Mouse (Mus musculus) MEL (cell line): ENCODE measurements at regions not wholly inside any gene's neighbourhood (a gene's known extent, or its start where the extent isn't known, plus 50 kb on each side); places are given as distances from the start of the nearest gene placed in this dataset.
"Not testable (repeated sequence)": the region's sequence is repeated elsewhere in the genome, so short reads cannot be mapped to it uniquely, and the experiment has no call there.

Experiments
- DNase-seq: peaks from one replicate; pipeline ENCODE4 v3.0.0; 2011; ENCODE audit warnings: low read depth, low spot score
- H3K27ac ChIP-seq: 2 replicates; pipeline ENCODE4 v1.5.1; 2012; ENCODE audit warnings: low read depth, mild to moderate bottlenecking, control low read depth, low read length, moderate library complexity; ENCODE audit not compliant: control insufficient read depth
- H3K27me3 ChIP-seq, 2 experiments: fragments of 150-350 bp in 1 of 2; sonication (generic) in 1 of 2; 2 replicates each; pipeline ENCODE4 v1.6.1; 2012; ENCODE audit warnings: low read length in 2 of 2, mild to moderate bottlenecking in 2 of 2, improper control_type of control experiment in 1 of 2, moderate library complexity in 1 of 2; ENCODE audit not compliant: insufficient read depth in 2 of 2, control insufficient read depth in 1 of 2
- H3K36me3 ChIP-seq, 2 experiments: 2 replicates each; pipeline ENCODE4 v1.6.1; 2012 to 2014; ENCODE audit warnings: low read length in 2 of 2, improper control_type of control experiment in 1 of 2, inconsistent platforms in 1 of 2, mild to moderate bottlenecking in 1 of 2; ENCODE audit not compliant: insufficient read depth in 2 of 2, control insufficient read depth in 1 of 2
- H3K4me1 ChIP-seq, 2 experiments: fragments of 150-350 bp in 1 of 2; sonication (generic) in 1 of 2; 2 replicates each; pipeline ENCODE4 v1.6.1; 2012; ENCODE audit warnings: low read length in 2 of 2, improper control_type of control experiment in 1 of 2, mild to moderate bottlenecking in 1 of 2; ENCODE audit not compliant: insufficient read depth in 2 of 2, control insufficient read depth in 1 of 2
- H3K4me3 ChIP-seq, 2 experiments: fragments of 150-350 bp in 1 of 2; sonication (generic) in 1 of 2; 2 replicates each; pipeline ENCODE4 v1.5.1; 2012; ENCODE audit warnings: low read depth in 2 of 2, low read length in 2 of 2, mild to moderate bottlenecking in 2 of 2, moderate library complexity in 2 of 2, control low read depth in 1 of 2, improper control_type of control experiment in 1 of 2; ENCODE audit not compliant: control insufficient read depth in 1 of 2, insufficient read depth in 1 of 2
- H3K79me2 ChIP-seq: 2 replicates; pipeline ENCODE4 v1.6.1; 2012; ENCODE audit warnings: mild to moderate bottlenecking, low read length, moderate library complexity; ENCODE audit not compliant: control insufficient read depth, poor library complexity, insufficient read depth
- H3K9ac ChIP-seq: 2 replicates; pipeline ENCODE4 v1.6.1; 2012; ENCODE audit warnings: low read depth, mild to moderate bottlenecking, control low read depth, low read length, moderate library complexity; ENCODE audit not compliant: control insufficient read depth, poor library complexity, severe bottlenecking
- H3K9me3 ChIP-seq: fragments of 150-350 bp; sonication (generic); replicated peaks from 2 replicates; pipeline ENCODE4 v1.6.1; 2012; ENCODE audit warnings: mild to moderate bottlenecking, low read length, improper control_type of control experiment, moderate library complexity; ENCODE audit not compliant: insufficient read depth
- BHLHE40 ChIP-seq: IDR thresholded peaks from 2 replicates; pipeline ENCODE4 v1.6.1; 2012; ENCODE audit warnings: low read depth, mild to moderate bottlenecking, inconsistent platforms, low read length, improper control_type of control experiment, borderline replicate concordance
- CHD1 ChIP-seq: IDR thresholded peaks from 2 replicates; pipeline ENCODE4 v1.6.1; 2012; ENCODE audit warnings: low read depth, mild to moderate bottlenecking, inconsistent platforms, low read length, improper control_type of control experiment
- CHD2 ChIP-seq: IDR thresholded peaks from 2 replicates; pipeline ENCODE4 v1.6.1; 2011; ENCODE audit warnings: low read length, improper control_type of control experiment
- E2F4 ChIP-seq: IDR thresholded peaks from 2 replicates; pipeline ENCODE4 v1.6.1; 2011; ENCODE audit warnings: low read depth, low read length, improper control_type of control experiment, borderline replicate concordance
- ELF1 ChIP-seq: IDR thresholded peaks from 2 replicates; pipeline ENCODE4 v1.6.1; 2014; ENCODE audit warnings: low read depth, mild to moderate bottlenecking, inconsistent platforms, low read length, improper control_type of control experiment, moderate library complexity
- EP300 ChIP-seq, 2 experiments: IDR thresholded peaks; 2 replicates each; pipeline ENCODE4 v1.6.1; 2011; ENCODE audit warnings: improper control_type of control experiment in 2 of 2, low read length in 2 of 2, low read depth in 1 of 2, mild to moderate bottlenecking in 1 of 2
- ETS1 ChIP-seq: IDR thresholded peaks from 2 replicates; pipeline ENCODE4 v1.6.1; 2012; ENCODE audit warnings: low read depth, mild to moderate bottlenecking, inconsistent platforms, low read length, improper control_type of control experiment, moderate library complexity
- GATA1 ChIP-seq: IDR thresholded peaks from 2 replicates; pipeline ENCODE4 v1.6.1; 2011; ENCODE audit warnings: low read depth, low read length, improper control_type of control experiment
- KAT2A ChIP-seq: conservative IDR thresholded peaks from 2 replicates; pipeline ENCODE4 v1.6.1; 2012; ENCODE audit warnings: low read depth, low read length, improper control_type of control experiment, inconsistent platforms
- MAX ChIP-seq: IDR thresholded peaks from 2 replicates; pipeline ENCODE4 v1.6.1; 2011; ENCODE audit warnings: low read length, improper control_type of control experiment
- MAZ ChIP-seq: IDR thresholded peaks from 2 replicates; pipeline ENCODE4 v1.6.1; 2012; ENCODE audit warnings: low read depth, mild to moderate bottlenecking, inconsistent platforms, low read length, improper control_type of control experiment
- NELFE ChIP-seq: IDR thresholded peaks from 2 replicates; pipeline ENCODE4 v1.6.1; 2011; ENCODE audit warnings: low read depth, low read length, improper control_type of control experiment
- POLR2A ChIP-seq, 2 experiments: IDR thresholded peaks; 2 replicates each; pipeline ENCODE4 v1.6.1; 2011 to 2012; ENCODE audit warnings: low read length in 2 of 2, mild to moderate bottlenecking in 2 of 2, control low read depth in 1 of 2, improper control_type of control experiment in 1 of 2, low read depth in 1 of 2, moderate library complexity in 1 of 2; ENCODE audit not compliant: control insufficient read depth in 1 of 2, insufficient read depth in 1 of 2, poor library complexity in 1 of 2
- POLR2AphosphoS2 ChIP-seq: IDR thresholded peaks from 2 replicates; pipeline ENCODE4 v1.6.1; 2011; ENCODE audit warnings: low read length, improper control_type of control experiment
- POLR2AphosphoS5 ChIP-seq: IDR thresholded peaks from 2 replicates; pipeline ENCODE4 v1.6.1; 2012; ENCODE audit warnings: low read depth, borderline replicate concordance, mild to moderate bottlenecking, inconsistent platforms, low read length, moderate library complexity, mixed read lengths
- RCOR1 ChIP-seq: IDR thresholded peaks from 2 replicates; pipeline ENCODE4 v1.6.1; 2012; ENCODE audit warnings: low read depth, mild to moderate bottlenecking, inconsistent platforms, low read length, improper control_type of control experiment
- TAL1 ChIP-seq: IDR thresholded peaks from 2 replicates; pipeline ENCODE4 v1.6.1; 2012; ENCODE audit warnings: mild to moderate bottlenecking, inconsistent platforms, low read length, moderate library complexity, mixed read lengths
- UBTF ChIP-seq: IDR thresholded peaks from 2 replicates; pipeline ENCODE4 v1.6.1; 2012; ENCODE audit warnings: low read depth, mild to moderate bottlenecking, inconsistent platforms, low read length, improper control_type of control experiment, moderate library complexity, borderline replicate concordance; ENCODE audit not compliant: insufficient read depth
- USF1 ChIP-seq: IDR thresholded peaks from 2 replicates; pipeline ENCODE4 v1.6.1; 2014; ENCODE audit warnings: low read depth, mild to moderate bottlenecking, inconsistent platforms, low read length, improper control_type of control experiment, moderate library complexity
- USF2 ChIP-seq, 2 experiments: IDR thresholded peaks; 2 replicates each; pipeline ENCODE4 v1.6.1; 2011 to 2012; ENCODE audit warnings: improper control_type of control experiment in 2 of 2, low read length in 2 of 2, borderline replicate concordance in 1 of 2, inconsistent platforms in 1 of 2, low read depth in 1 of 2, mild to moderate bottlenecking in 1 of 2; ENCODE audit not compliant: insufficient read depth in 1 of 2
- ZKSCAN1 ChIP-seq: IDR thresholded peaks from 2 replicates; pipeline ENCODE4 v1.6.1; 2012; ENCODE audit warnings: low read depth, mild to moderate bottlenecking, inconsistent platforms, low read length, improper control_type of control experiment, moderate library complexity
- ZMIZ1 ChIP-seq: IDR thresholded peaks from 2 replicates; pipeline ENCODE4 v1.6.1; 2012; ENCODE audit warnings: low read depth, mild to moderate bottlenecking, inconsistent platforms, low read length, improper control_type of control experiment, moderate library complexity

- no peak for DNase-seq
- 0 out of 4 replicates have a peak, but pooled peaks cover 0 to 1% of the 10 kb centered on the region in 2 experiments for H3K27me3 ChIP-seq
- TF ChIP-seq NELFE (no peak), UBTF (no peak), RCOR1 (no peak), POLR2AphosphoS2 (no peak), USF1 (no peak), BHLHE40 (no peak), MAZ (no peak), EP300 (IDR thresholded peaks at IDR 0.05; ENCODE audit: low read depth in 1 of 2, low read length in 2 of 2) (no peak), POLR2A (IDR thresholded peaks at IDR 0.05; ENCODE audit: control insufficient read depth in 1 of 2, insufficient read depth in 1 of 2, low read depth in 1 of 2, low read length in 2 of 2, poor library complexity in 1 of 2) (no peak), GATA1 (no peak), CHD2 (no peak), ZMIZ1 (no peak), CHD1 (no peak), ZKSCAN1 (no peak), MAX (no peak), KAT2A (no peak), USF2 (IDR thresholded peaks at IDR 0.05; ENCODE audit: borderline replicate concordance in 1 of 2, insufficient read depth in 1 of 2, low read depth in 1 of 2, low read length in 2 of 2) (no peak), E2F4 (no peak), POLR2AphosphoS5 (no peak)
- TF ChIP-seq, all 39 proteins: peak for 0
- H3K4me3 ChIP-seq: no peak overlapping the region
- no peaks in the 10 kb centered on the region for H3K79me2 ChIP-seq
- H3K9me3 ChIP-seq: no peaks in the 10 kb centered on the region
- H3K36me3 ChIP-seq: no peaks in the 10 kb centered on the region
- no peak overlapping the region for H3K9ac ChIP-seq
- H3K4me1 ChIP-seq: no peaks in the 10 kb centered on the region
- H3K27ac ChIP-seq: no peak overlapping the region
Observed at GRCm38 (mm10) chr5:148652525-148653243, 100.1 kb upstream of the Ubl3 start.

- H3K27me3 ChIP-seq: 0 out of 4 replicates have a peak, but pooled peaks cover 0 to 1% of the 10 kb centered on the region in 2 experiments
- TF ChIP-seq POLR2AphosphoS5: no peak
- TF ChIP-seq MAZ: no peak
- TF ChIP-seq ETS1: no peak
- no peak for TF ChIP-seq ELF1
- no peak for TF ChIP-seq TAL1
- TF ChIP-seq USF2 (IDR thresholded peaks at IDR 0.05; ENCODE audit: borderline replicate concordance in 1 of 2, insufficient read depth in 1 of 2, low read depth in 1 of 2, low read length in 2 of 2): no peak
- TF ChIP-seq GATA1: no peak
- no peak for TF ChIP-seq CHD2
- no peak overlapping the region for H3K4me3 ChIP-seq
- H3K9ac ChIP-seq: no peak overlapping the region
- H3K79me2 ChIP-seq: no peaks in the 10 kb centered on the region
- H3K27ac ChIP-seq: no peak overlapping the region
- DNase-seq: no peak
- H3K4me1 ChIP-seq: no peaks in the 10 kb centered on the region
- H3K9me3 ChIP-seq: no peaks in the 10 kb centered on the region
- no peaks in the 10 kb centered on the region for H3K36me3 ChIP-seq
Observed at GRCm38 (mm10) chr5:148651736-148652135, 99.1 kb upstream of the Ubl3 start.

- not testable (repeated sequence) for H3K4me1 ChIP-seq, H3K4me3 ChIP-seq, H3K27ac ChIP-seq, H3K36me3 ChIP-seq, H3K27me3 ChIP-seq, DNase-seq, H3K79me2 ChIP-seq, H3K9ac ChIP-seq, H3K9me3 ChIP-seq
Observed at GRCm38 (mm10) chr5:148649573-148649972, 97.0 kb upstream of the Ubl3 start.
